Comparison of ENCODE assay signal across 13 mouse cellular contexts in genomic region chr15:84624870-84625269, GRCm38 (mm10). TPM values are rescaled to one million over a fixed set of nuclear protein-coding genes. Genes with fewer than 3 reads are reported as not detected.
DNase-seq lines count a peak whose midpoint lies in the region; ATAC-seq and TF ChIP-seq lines count a peak whose summit lies in the region.
"Had no signal": no experiment of that assay in that cellular context is flagged by ENCODE, and none has a peak within 500 bp of the region (broad histone marks: within the 10 kb centered on the region; RNA-seq: fewer than 3 reads in every experiment).

No protein-coding gene starts in this region.

- no peak overlapping the region for H3K27ac ChIP-seq in kidney, adult 2 months (ENCODE audit: insufficient read depth, low read depth, low read length)
- H3K27ac ChIP-seq in kidney, embryonic 14.5 days (ENCODE audit: low read depth, low read length), result no peak overlapping the region
- H3K27ac ChIP-seq: hindbrain, embryonic 15.5 days; limb, embryonic 15.5 days had no signal

- no peaks in the 10 kb centered on the region for H3K36me3 ChIP-seq in kidney, adult 2 months (ENCODE audit: control insufficient read depth, insufficient read depth, low read length)
- no peaks in the 10 kb centered on the region for H3K36me3 ChIP-seq in kidney, embryonic 14.5 days (ENCODE audit: control insufficient read depth, insufficient read depth, low read length)
- H3K36me3 ChIP-seq: hindbrain, embryonic 15.5 days; limb, embryonic 15.5 days had no signal

- H3K4me1 ChIP-seq in kidney, adult 2 months (ENCODE audit: control insufficient read depth, insufficient read depth, low read length), result no peaks in the 10 kb centered on the region; the same call in 1 of the 2 replicates
- H3K4me1 ChIP-seq in kidney, embryonic 14.5 days (ENCODE audit: control insufficient read depth, insufficient read depth, low read length), result no peaks in the 10 kb centered on the region; the same call in 1 of the 2 replicates

- no peaks in the 10 kb centered on the region for H3K9me3 ChIP-seq in kidney, embryonic 14.5 days (ENCODE audit: control insufficient read depth, low read length)
- H3K9me3 ChIP-seq: hindbrain, embryonic 15.5 days; limb, embryonic 15.5 days had no signal

- ATAC-seq in kidney, embryonic 14.5 days (ENCODE audit: low FRiP score, low TSS enrichment), result no peak

- intact Hi-C loops in heart, postnatal 10 days (cut with DNase I), result no loop called here

- 37% methylated on average over 9 of the region's 9 CpGs for WGBS in kidney, adult 2 months
- WGBS in kidney, embryonic 14.5 days, result 54% methylated on average over 9 of the region's 9 CpGs

- no peak for TF ChIP-seq POLR2A in kidney, adult 2 months (IDR thresholded peaks at IDR 0.05; ENCODE audit: low read depth, low read length)

- no peaks in the 10 kb centered on the region for H3K27me3 ChIP-seq in kidney, adult 2 months (replicated peaks; ENCODE audit: control insufficient read depth, insufficient read depth, low read length)
- H3K27me3 ChIP-seq in kidney, embryonic 14.5 days (ENCODE audit: control insufficient read depth, insufficient read depth, low read length), result no peaks in the 10 kb centered on the region
- H3K27me3 ChIP-seq: hindbrain, embryonic 15.5 days had no signal

- DNase-seq in kidney, adult 2 months, result peak; percentile 54
- peak; percentile 56 for DNase-seq in urinary bladder, postnatal 14 days (ENCODE audit: low spot score)
- no peak for DNase-seq in urinary bladder, postnatal 4 days (ENCODE audit: low spot score in 2 of 2)
- DNase-seq in heart, postnatal 10 days, result peak; percentile 66 to 70
- peak; percentile 71 for DNase-seq in testis, postnatal 10 days (ENCODE audit: low spot score)
- DNase-seq in frontal cortex, postnatal 25 days (ENCODE audit: low spot score in 2 of 2), result no peak
- no peak for DNase-seq in embryo, embryonic 9.5 days (ENCODE audit: extremely low spot score)
- DNase-seq: embryo, embryonic 11 days; layer of hippocampus, postnatal 36 days; thymus, adult 2 months had no signal

- no peak overlapping the region for H3K4me3 ChIP-seq in kidney, adult 2 months (ENCODE audit: insufficient read depth, low read depth, low read length)
- no peak overlapping the region for H3K4me3 ChIP-seq in kidney, embryonic 14.5 days (ENCODE audit: low read length)
- H3K4me3 ChIP-seq: hindbrain, embryonic 15.5 days; limb, embryonic 15.5 days had no signal

- no peak overlapping the region for H3K9ac ChIP-seq in kidney, embryonic 14.5 days (ENCODE audit: low read depth, low read length)
- H3K9ac ChIP-seq: hindbrain, embryonic 15.5 days; limb, embryonic 15.5 days had no signal

- H3K4me2 ChIP-seq in kidney, embryonic 14.5 days (replicated peaks; ENCODE audit: low read depth, low read length), result no peak overlapping the region
- H3K4me2 ChIP-seq: hindbrain, embryonic 15.5 days; limb, embryonic 15.5 days had no signal

- no peak for TF ChIP-seq CTCF in kidney, adult 2 months (conservative IDR thresholded peaks at IDR 0.05; ENCODE audit: insufficient read depth, insufficient read length, low read depth, low read length)

RNA-seq across cellular contexts. Expression of gene Prr5, which starts 44.5 kb away (rescaled TPM):
- 63.6 and 68.4 TPM in 2 replicates for polyA plus RNA-seq in kidney, adult 2 months (2012; rRNA removed)
- polyA plus RNA-seq in kidney, embryonic 14.5 days (2014; fragmentation: Nextera tagmentation; extraction: Ambion mirVana), result 27.2 and 34.8 TPM in 2 replicates
- total RNA-seq in heart, postnatal 10 days (2021), result 10 to 100 TPM in 1 of 2 experiments, 1 to 10 TPM in 1; 7.0 to 11.9 TPM

Comparison
In these comparisons a context has a peak if more than half of its experiments do, and no peak if none do; other contexts are left out.
1. DNase-seq: peak in kidney, adult 2 months (single experiment), urinary bladder, postnatal 14 days (single experiment), heart, postnatal 10 days (2 of 2) and testis, postnatal 10 days (single experiment); none in urinary bladder, postnatal 4 days (0 of 2), frontal cortex, postnatal 25 days (0 of 2) and embryo, embryonic 9.5 days (single experiment).